Mouse (Mus musculus): ENCODE measurements around the gene Rft1.

DNA sequence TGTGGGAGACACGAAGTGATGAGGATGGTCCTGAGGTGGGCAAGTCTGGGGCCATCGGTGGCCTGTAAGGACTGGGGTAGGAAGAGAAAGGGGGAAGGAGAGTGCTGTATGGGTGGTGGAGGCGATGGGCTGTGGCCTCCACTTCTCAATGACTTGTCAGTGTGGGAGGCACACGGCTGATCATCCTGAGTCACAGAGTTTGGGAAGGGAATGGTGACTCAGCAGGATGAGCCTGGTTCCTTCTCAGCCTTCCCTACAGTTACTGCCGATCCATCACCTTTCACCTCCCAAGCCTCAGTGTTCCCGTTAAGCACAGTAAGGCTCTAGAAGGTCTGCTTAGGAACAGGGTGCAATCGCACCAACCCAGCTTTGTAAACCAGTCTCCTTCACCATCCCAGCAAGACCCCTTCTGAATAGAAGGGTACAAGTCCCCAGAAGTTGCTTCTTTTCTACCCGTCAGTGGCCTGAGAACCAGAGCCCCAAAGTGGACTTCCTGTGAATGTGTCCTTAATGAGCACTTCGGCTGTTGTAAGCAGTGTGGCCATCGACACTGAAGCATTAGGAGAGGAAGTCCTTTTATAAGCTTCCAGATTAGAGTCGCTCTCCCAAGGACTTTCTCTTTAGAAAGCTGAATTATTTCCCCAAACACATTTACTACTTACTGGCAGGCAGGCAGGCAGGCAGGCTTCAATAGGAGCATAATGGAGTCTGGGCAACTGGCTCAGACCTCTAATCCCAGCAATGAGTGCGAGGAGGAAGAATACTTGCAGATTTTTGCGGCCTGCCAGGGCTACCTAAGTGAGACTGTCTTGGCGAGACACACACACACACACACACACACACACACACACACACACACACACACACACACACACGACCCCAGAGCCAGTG lies 17.2 kb downstream of the Rft1 start:
- TF ChIP-seq POLR2A (IDR thresholded peaks at IDR 0.05; ENCODE audit: low read depth, low read length) (no peak), CTCF (IDR thresholded peaks at IDR 0.05; ENCODE audit: borderline replicate concordance, insufficient read depth, low read length) (no peak)

Measured in embryonic fibroblast, embryonic 13.5 days (primary cell).